Mouse (Mus musculus): Measurements from ENCODE around the gene Inpp4b. TPM values are rescaled to one million over a fixed set of nuclear protein-coding genes. Genes with fewer than 3 reads are reported as not detected.
"Not testable (repeated sequence)": the region's sequence is repeated elsewhere in the genome, so short reads cannot be mapped to it uniquely, and the experiment has no call there.

Inpp4b gene
- polyA plus RNA-seq, 1 experiment from 2014 or later, result 6.3 TPM

GRCm38 (mm10) chr8:82004158-82004557 is 661.8 kb downstream of the Inpp4b start:
- Histone ChIP-seq H3K27ac (replicated peaks) (no peak overlapping the region), H3K27me3 (no peaks in the 10 kb centered on the region), H3K36me3 (no peaks in the 10 kb centered on the region), H3K4me1 (replicated peaks) (0 out of 2 replicates have a peak, but pooled peaks cover 4% of the 10 kb centered on the region), H3K4me3 (no peak overlapping the region), H3K9ac (no peak overlapping the region), H3K4me2 (no peak overlapping the region), H3K9me3 (no peaks in the 10 kb centered on the region)
- ATAC-seq (ENCODE audit: low read depth), result peak; percentile 74; the same call in 1 of the 2 replicates
- 42% methylated on average over 4 of the region's 4 CpGs for WGBS

- no peak for ATAC-seq (ENCODE audit: low read depth)
- 78% methylated on average over 2 of the region's 2 CpGs for WGBS
- no peak overlapping the region for H3K4me3 ChIP-seq
- no peaks in the 10 kb centered on the region for H3K27me3 ChIP-seq
- no peaks in the 10 kb centered on the region for H3K9me3 ChIP-seq
- no peak overlapping the region for H3K9ac ChIP-seq
- no peak overlapping the region for H3K27ac ChIP-seq (replicated peaks)
- H3K36me3 ChIP-seq, result no peaks in the 10 kb centered on the region
- H3K4me1 ChIP-seq (replicated peaks), result 0 out of 2 replicates have a peak, but pooled peaks cover 4% of the 10 kb centered on the region
- no peak overlapping the region for H3K4me2 ChIP-seq
These were observed 663.1 kb downstream of the Inpp4b start for GRCm38 (mm10) chr8:82005466-82005865.

- H3K9me3 ChIP-seq, result no peaks in the 10 kb centered on the region
- WGBS, result 62% methylated on average over 5 of the region's 5 CpGs
- no peak overlapping the region for H3K4me3 ChIP-seq
- H3K4me1 ChIP-seq (replicated peaks), result peaks cover 8% of the 10 kb centered on the region
- H3K36me3 ChIP-seq, result no peaks in the 10 kb centered on the region
- no peak overlapping the region for H3K27ac ChIP-seq (replicated peaks)
- no peak overlapping the region for H3K4me2 ChIP-seq
- no peak for ATAC-seq (ENCODE audit: low read depth)
- H3K9ac ChIP-seq, result no peak overlapping the region
- no peaks in the 10 kb centered on the region for H3K27me3 ChIP-seq
These were observed 675.4 kb downstream of the Inpp4b start for GRCm38 (mm10) chr8:82017792-82018191.

- H3K4me1 ChIP-seq (replicated peaks), result peaks cover 17% of the 10 kb centered on the region; the same call in 1 of the 2 replicates
- no peaks in the 10 kb centered on the region for H3K9me3 ChIP-seq
- no peak overlapping the region for H3K9ac ChIP-seq
- peak; percentile 89 for ATAC-seq (ENCODE audit: low read depth)
- H3K27ac ChIP-seq (replicated peaks), result peak overlapping the region; percentile 43; the same call in 1 of the 2 replicates
- H3K4me3 ChIP-seq, result no peak overlapping the region
- H3K4me2 ChIP-seq, result no peak overlapping the region
- H3K27me3 ChIP-seq, result no peaks in the 10 kb centered on the region
- WGBS, result 16% methylated on average over 3 of the region's 3 CpGs
- H3K36me3 ChIP-seq, result no peaks in the 10 kb centered on the region
These were observed 685.0 kb downstream of the Inpp4b start for GRCm38 (mm10) chr8:82027401-82027800.

- WGBS, result 15% methylated on average over 1 of the region's 1 CpGs
- H3K27me3 ChIP-seq, result no peaks in the 10 kb centered on the region
- H3K4me2 ChIP-seq, result no peak overlapping the region
- H3K4me1 ChIP-seq (replicated peaks), result peaks cover 17% of the 10 kb centered on the region; the same call in 1 of the 2 replicates
- no peak overlapping the region for H3K27ac ChIP-seq (replicated peaks)
- H3K36me3 ChIP-seq, result no peaks in the 10 kb centered on the region
- H3K9me3 ChIP-seq, result no peaks in the 10 kb centered on the region
- no peak for ATAC-seq (ENCODE audit: low read depth)
- H3K9ac ChIP-seq, result no peak overlapping the region
- H3K4me3 ChIP-seq, result no peak overlapping the region
These were observed 686.5 kb downstream of the Inpp4b start for GRCm38 (mm10) chr8:82028896-82029295.

GRCm38 (mm10) chr8:82032035-82032434 is 689.7 kb downstream of the Inpp4b start:
- ATAC-seq (ENCODE audit: low read depth); H3K27me3 ChIP-seq: not testable (repeated sequence)

GRCm38 (mm10) chr8:82054030-82054429 is 711.7 kb downstream of the Inpp4b start:
- no peaks in the 10 kb centered on the region for H3K9me3 ChIP-seq
- H3K4me2 ChIP-seq, result no peak overlapping the region
- no peak overlapping the region for H3K27ac ChIP-seq (replicated peaks)
- H3K9ac ChIP-seq, result no peak overlapping the region
- H3K27me3 ChIP-seq, result no peaks in the 10 kb centered on the region
- H3K36me3 ChIP-seq, result no peaks in the 10 kb centered on the region
- ATAC-seq (ENCODE audit: low read depth), result no peak
- no peak overlapping the region for H3K4me3 ChIP-seq
- no peaks in the 10 kb centered on the region for H3K4me1 ChIP-seq (replicated peaks)
- WGBS, result 90% methylated on average over 3 of the region's 3 CpGs

More at GRCm38 (mm10) chr8:82032035-82032434, 689.7 kb downstream of the Inpp4b start:
- H3K9ac ChIP-seq; H3K4me2 ChIP-seq; H3K36me3 ChIP-seq; H3K9me3 ChIP-seq; H3K4me3 ChIP-seq; H3K27ac ChIP-seq (replicated peaks): not testable (repeated sequence)
- peaks cover 12% of the 10 kb centered on the region; the same call in 1 of the 2 replicates for H3K4me1 ChIP-seq (replicated peaks)

- H3K36me3 ChIP-seq, result no peaks in the 10 kb centered on the region
- no peak overlapping the region for H3K4me3 ChIP-seq
- H3K4me2 ChIP-seq, result no peak overlapping the region
- H3K27ac ChIP-seq (replicated peaks), result no peak overlapping the region
- no peaks in the 10 kb centered on the region for H3K9me3 ChIP-seq
- WGBS, result 90% methylated on average over 3 of the region's 3 CpGs
- H3K4me1 ChIP-seq (replicated peaks), result no peaks in the 10 kb centered on the region
- no peak for ATAC-seq (ENCODE audit: low read depth)
- H3K27me3 ChIP-seq, result no peaks in the 10 kb centered on the region
- no peak overlapping the region for H3K9ac ChIP-seq
These were observed 725.3 kb downstream of the Inpp4b start for GRCm38 (mm10) chr8:82067619-82068018.

GRCm38 (mm10) chr8:82079267-82079666 is 736.9 kb downstream of the Inpp4b start:
- no peak overlapping the region for H3K4me3 ChIP-seq
- no peak overlapping the region for H3K9ac ChIP-seq
- no peaks in the 10 kb centered on the region for H3K4me1 ChIP-seq (replicated peaks)
- no peak overlapping the region for H3K4me2 ChIP-seq
- no peaks in the 10 kb centered on the region for H3K36me3 ChIP-seq
- H3K9me3 ChIP-seq, result no peaks in the 10 kb centered on the region
- ATAC-seq (ENCODE audit: low read depth), result no peak
- no peaks in the 10 kb centered on the region for H3K27me3 ChIP-seq
- H3K27ac ChIP-seq (replicated peaks), result no peak overlapping the region

- H3K9ac ChIP-seq; H3K9me3 ChIP-seq; H3K4me1 ChIP-seq (replicated peaks); H3K4me3 ChIP-seq; ATAC-seq (ENCODE audit: low read depth); H3K36me3 ChIP-seq; H3K4me2 ChIP-seq; H3K27ac ChIP-seq (replicated peaks); H3K27me3 ChIP-seq: not testable (repeated sequence)
- 92% methylated on average over 7 of the region's 7 CpGs for WGBS
These were observed 744.3 kb downstream of the Inpp4b start for GRCm38 (mm10) chr8:82086631-82087030.

GRCm38 (mm10) chr8:82090901-82091300 is 748.5 kb downstream of the Inpp4b start:
- 93% methylated on average over 1 of the region's 1 CpGs for WGBS
- no peak overlapping the region for H3K9ac ChIP-seq
- H3K36me3 ChIP-seq, result no peaks in the 10 kb centered on the region
- H3K27me3 ChIP-seq, result no peaks in the 10 kb centered on the region
- no peak overlapping the region for H3K4me3 ChIP-seq
- H3K4me1 ChIP-seq (replicated peaks), result no peaks in the 10 kb centered on the region
- no peak overlapping the region for H3K4me2 ChIP-seq
- no peaks in the 10 kb centered on the region for H3K9me3 ChIP-seq
- H3K27ac ChIP-seq (replicated peaks), result no peak overlapping the region
- no peak for ATAC-seq (ENCODE audit: low read depth)

- H3K9me3 ChIP-seq, result no peaks in the 10 kb centered on the region
- H3K36me3 ChIP-seq, result no peaks in the 10 kb centered on the region
- H3K27ac ChIP-seq (replicated peaks), result no peak overlapping the region
- H3K4me3 ChIP-seq, result no peak overlapping the region
- H3K4me1 ChIP-seq (replicated peaks), result no peaks in the 10 kb centered on the region
- H3K9ac ChIP-seq, result no peak overlapping the region
- no peaks in the 10 kb centered on the region for H3K27me3 ChIP-seq
- H3K4me2 ChIP-seq, result no peak overlapping the region
- ATAC-seq (ENCODE audit: low read depth), result no peak
These were observed 750.9 kb downstream of the Inpp4b start for GRCm38 (mm10) chr8:82093274-82093673.

- Histone ChIP-seq H3K4me3 (no peak overlapping the region), H3K9me3 (no peaks in the 10 kb centered on the region), H3K9ac (no peak overlapping the region), H3K4me2 (no peak overlapping the region), H3K27me3 (no peaks in the 10 kb centered on the region), H3K4me1 (replicated peaks) (no peaks in the 10 kb centered on the region), H3K27ac (replicated peaks) (no peak overlapping the region), H3K36me3 (no peaks in the 10 kb centered on the region)
- ATAC-seq (ENCODE audit: low read depth), result no peak
These were observed 762.2 kb downstream of the Inpp4b start for GRCm38 (mm10) chr8:82104560-82104959.

Data from neural tube, embryonic 13.5 days (tissue).